Mouse (Mus musculus) v-Abl transformed pro-B cells (cell line): ENCODE results near the gene Sobp.

Experiments
- in situ Hi-C, 2 experiments: fragments of 400-800 bp; cut with MboI; formaldehyde crosslinking; loops; one replicate each; pipeline ENCODE4 v1.15.1; 2025; ENCODE audit not compliant: unreplicated experiment in 2 of 2

The Sobp gene

DNA sequence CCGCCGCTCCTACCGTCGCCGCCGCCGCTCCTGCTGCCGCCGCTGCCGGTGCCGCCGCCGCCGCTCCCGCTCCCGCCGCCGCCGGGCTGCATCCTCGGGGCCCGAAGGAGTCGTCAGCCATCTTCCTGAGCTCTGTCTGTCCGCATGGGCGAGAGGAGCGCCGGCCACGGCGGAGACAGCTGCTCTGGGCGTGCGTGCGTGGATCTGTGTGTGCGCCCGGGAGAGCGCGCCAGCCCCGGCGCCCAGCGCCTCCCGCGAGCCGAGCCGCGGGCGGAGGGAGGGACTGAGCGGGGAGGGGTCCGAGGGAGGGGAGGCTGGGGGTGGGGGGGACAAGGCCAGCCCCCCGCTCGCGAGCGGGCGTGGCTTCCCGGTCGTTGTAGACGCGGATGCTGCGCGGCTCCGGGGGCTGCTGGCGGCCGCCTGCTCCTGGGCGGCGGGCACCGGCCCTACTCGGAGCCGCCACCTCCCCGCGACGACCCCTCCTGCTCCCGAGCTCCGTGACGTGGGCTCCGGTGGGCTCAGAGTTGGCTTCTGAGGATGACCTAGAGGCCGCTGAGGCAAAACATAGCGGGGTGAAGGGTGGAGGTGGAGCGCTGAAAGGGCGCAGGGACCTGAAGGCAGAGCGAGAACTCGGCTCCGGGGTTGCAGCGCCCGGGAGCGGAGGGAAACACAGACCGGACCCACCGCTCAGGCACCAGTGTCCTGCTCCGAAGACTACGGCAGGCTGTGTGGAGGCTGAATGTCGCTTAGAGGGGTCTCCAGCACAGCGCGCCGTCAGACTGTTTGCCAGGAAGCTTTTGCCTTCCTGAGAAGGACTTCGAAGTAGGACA is at the start of gene Sobp, which contains the start of gene 9030612E09Rik:
TSS of gene Sobp (minus strand) at position 205 of the 830 bp plus-strand sequence.
TSS of gene 9030612E09Rik (plus strand) at position 379 of the 830 bp plus-strand sequence.
- in situ Hi-C loops, result no loop called here

DNA sequence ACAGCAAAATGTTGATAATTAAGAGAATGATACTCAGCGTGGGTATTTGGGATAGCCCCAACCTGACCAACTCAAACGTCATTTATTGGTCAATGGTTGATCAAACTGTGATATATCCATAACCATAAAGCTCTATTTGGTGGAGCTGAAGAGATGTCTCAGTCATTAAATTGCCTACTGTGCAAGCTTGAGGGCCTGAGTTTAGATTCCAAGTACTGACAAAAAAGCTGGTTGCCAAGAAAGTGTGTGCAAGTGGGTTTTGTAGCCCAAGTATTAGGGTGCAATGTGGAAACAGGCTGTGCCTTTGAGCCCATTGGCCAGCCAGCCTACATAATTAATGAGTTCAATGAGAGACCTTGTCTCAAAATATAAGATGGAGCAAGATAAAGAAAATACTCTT is 49.1 kb upstream of the Sobp start:
- in situ Hi-C loops, result loop anchor here (10.0 to 25.0 kb wide), 2 partner anchors 211 to 219 kb away; no protein-coding TSS in a partner anchor

DNA sequence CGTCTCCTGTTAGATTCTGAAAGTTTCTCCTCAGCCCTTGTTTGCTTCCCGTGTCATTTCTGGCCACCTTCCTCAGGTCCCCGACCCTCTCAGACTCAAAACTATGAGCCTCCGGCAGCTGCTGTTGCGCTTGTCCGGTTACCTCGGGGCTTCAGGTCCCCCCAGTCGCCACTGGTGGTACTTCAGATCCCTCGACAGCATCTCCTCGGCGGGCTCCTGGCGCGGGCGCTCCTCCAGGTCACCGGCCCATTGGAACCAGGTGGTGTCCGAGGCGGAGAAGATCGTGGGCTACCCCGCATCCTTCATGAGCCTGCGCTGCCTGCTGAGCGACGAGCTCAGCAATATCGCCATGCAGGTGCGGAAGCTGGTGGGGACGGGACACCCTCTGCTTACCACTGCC is 47.3 kb upstream of the Sobp start:
- in situ Hi-C loops, result loop anchor here (10.0 to 25.0 kb wide), 2 partner anchors 209 to 217 kb away; no protein-coding TSS in a partner anchor

DNA sequence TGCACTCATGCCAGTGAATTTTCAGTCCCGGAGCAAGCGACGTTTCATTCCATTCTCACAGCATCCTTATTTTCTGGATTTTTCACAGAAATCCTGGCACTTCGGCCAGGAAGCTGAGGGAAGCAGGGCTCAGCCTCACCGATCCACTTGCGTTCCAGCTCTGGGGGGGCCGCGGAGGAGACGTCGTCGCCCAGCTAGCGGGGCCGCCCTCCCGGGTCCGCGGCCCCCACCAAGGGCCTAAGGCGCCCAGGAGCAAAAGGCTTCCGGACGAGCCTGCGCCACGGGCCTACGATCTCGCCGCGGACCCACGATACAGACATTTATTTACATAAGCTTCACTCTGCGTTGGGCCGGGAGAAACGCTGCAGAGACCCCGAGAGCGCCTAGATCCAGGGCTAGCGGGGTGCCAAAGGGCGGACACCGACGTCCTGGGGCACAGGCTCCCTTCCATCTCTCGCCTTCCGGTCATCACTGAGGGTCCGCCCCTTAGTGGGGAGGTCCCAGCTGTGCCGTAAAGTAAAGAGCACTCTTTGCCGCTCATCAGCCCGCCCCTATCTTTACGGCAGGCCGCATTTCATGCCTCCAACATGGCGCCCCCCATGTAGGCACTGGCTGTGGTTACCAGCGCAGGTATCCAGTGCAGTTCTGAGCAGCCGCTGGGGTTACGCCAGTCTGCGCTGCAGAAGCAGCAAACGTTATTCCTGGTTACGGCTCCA is 46.7 kb upstream of the Sobp start, which contains the start of gene Pdss2:
TSS of gene Pdss2 (plus strand) at position 577 of the 716 bp plus-strand sequence.
- in situ Hi-C loops, result loop anchor here (10.0 to 25.0 kb wide), 2 partner anchors 209 to 216 kb away; no protein-coding TSS in a partner anchor

DNA sequence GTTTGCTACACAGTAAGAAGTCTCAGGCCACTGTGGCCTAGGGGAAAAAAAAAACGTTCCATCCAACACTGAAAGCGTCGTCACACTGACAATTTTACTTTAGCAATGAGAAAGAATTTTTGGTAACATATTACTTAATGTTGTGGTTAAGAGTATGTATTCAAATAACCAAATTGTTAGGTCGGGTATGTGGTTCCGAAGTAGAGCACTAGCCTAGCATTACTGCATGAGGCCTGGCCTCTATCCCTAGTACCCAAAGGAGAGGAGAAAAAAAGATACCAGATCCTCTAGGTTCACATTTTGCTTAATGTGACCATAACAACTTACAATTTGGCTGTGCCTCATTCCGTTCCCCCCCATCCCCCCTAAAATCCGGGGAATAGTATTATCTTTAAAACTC is 46.1 kb upstream of the Sobp start:
- in situ Hi-C loops, result loop anchor here (10.0 to 25.0 kb wide), 2 partner anchors 208 to 216 kb away; no protein-coding TSS in a partner anchor

DNA sequence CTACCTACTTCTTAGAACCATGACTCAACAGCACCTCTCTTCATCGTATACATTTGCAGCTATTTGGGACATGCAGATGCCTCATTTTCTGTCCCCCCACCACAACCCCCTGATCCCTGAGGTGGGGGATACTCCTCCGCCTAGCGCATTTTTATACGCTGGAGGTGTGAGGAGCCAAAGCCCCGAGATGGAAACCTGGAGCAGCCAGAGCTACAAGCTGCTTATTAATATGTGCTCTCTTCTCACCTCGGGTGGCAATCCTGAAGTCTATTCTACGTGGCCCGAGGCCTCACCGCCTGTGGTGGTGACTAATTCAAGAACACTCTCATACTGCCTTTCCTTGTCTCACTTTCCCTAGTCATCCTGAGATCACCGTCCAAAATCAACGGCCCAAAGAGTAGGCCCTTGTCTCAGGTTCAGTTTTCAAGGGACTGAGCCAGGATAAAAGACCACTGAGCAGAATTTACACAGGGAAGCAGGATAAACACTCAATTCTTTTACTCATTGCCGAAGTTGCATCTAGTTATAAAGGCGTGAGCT is 43.1 kb upstream of the Sobp start:
- in situ Hi-C loops, result loop anchor here in 1 of 2 experiments (5.0 to 25.0 kb wide), 4 partner anchors 160 to 857 kb away; no protein-coding TSS in a partner anchor

DNA sequence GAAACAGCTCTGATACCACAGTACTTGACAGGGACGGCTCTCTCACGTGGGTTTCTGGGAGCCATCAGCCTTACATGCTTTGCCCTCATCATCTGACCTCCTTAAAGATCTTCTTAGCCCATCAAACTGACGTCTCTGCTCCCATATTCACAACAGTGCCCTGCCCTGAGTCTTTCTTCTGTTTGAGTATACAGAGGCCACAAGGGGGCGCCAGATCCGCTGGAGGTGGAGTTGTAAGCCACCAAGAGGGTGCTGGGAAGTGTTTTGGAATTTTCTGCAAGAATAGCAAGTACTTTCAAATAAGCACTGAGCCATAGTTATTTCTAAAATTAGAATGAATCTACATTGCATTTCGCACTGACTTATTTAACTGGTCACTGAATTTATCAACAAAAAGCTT is 37.5 kb upstream of the Sobp start:
- in situ Hi-C loops, result loop anchor here (5.0 to 25.0 kb wide), 4 partner anchors 165 to 863 kb away; no protein-coding TSS in a partner anchor

DNA sequence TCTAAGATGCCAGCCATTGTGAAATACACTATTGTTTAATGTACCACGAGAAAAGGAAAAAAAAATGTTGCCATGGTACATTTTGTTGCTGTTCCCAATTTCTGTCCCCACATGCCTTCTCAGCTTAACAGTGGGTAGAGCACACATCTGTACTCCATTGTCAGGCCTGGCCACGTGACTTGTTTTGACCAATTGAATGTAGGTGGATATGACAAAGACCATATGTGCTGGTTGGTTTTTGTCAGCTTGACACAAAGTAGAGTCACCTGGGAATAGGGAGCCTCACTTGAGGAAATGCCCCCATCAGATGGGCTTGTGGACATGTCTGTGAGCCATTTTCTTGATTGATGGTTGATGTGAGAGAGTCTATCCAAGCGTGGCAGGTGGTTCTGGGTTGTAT is 29.5 kb upstream of the Sobp start:
- in situ Hi-C loops, result loop anchor here (10.0 to 25.0 kb wide), 2 partner anchors 192 to 261 kb away; no protein-coding TSS in a partner anchor

DNA sequence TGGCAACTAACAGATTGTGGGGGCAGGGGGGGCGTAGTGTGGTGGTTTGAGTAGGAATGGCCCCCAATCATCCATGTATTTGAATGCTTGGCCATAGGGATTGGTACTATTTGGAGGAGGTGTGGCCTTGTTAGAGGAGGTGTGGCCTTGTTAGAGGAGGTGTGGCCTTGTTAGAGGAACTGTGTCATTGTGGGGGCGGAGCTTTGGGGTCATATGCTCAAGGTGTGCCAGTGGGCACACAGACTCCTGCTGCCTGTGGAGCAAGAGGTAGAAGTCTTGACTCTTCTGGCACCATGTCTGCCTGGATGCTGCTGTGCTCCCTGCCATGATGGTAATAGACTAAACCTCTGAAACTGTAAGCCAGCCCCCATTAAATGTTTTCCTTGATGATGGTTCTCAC is 25.9 kb upstream of the Sobp start:
- in situ Hi-C loops, result loop anchor here (10.0 to 25.0 kb wide), 2 partner anchors 188 to 265 kb away; no protein-coding TSS in a partner anchor

DNA sequence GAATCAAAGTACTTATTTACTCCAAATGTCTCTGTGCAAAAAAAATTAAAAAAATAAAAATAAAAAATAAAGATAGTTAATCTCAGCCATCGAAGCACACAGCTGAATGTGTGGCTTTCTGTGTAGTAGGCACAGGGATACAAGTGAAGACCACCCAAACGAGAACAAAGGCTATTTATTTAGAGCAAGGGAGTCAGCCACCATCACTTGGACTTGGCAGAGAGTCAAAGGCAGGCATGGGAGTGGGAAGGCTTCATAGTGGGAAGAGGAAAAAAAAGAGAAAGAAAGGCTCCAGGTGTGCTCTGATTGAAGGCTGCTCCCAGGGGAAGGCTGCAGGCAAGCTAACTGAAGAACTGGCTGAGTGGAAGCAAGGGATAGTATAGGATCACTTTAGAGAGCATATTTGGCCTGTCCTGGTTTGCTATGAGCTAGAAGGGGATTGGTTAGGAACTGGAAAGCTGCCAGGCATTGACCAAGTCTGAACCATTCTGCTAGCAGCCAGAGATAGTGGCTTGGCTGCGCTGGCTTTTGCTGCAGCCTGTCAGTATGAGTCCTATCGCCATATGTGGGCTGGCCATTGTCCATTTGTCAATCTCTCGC is 6.1 kb upstream of the Sobp start:
- in situ Hi-C loops, result no loop called here

DNA sequence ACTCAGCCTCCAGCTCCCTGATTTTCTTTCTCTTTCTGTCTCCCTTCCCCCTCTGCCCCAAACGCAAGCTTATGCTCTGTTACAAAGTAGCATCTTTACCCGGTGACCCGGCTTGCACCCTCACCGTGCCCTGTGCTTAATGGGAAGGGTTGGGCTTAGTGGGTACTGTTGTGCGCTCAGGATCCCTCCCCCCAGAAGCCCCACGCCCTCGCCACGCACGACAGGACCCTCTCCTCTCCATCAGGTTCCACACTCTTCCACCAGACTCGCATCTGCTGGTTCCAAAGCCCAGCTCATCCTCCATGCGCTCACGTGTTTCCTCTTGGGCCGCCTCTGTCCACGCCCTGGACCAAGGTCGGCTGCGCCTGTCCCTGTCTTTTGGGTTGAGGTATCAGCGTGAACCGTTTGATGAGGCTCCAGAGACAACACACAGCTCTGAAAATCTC is 849 bp upstream of the Sobp start:
- in situ Hi-C loops, result no loop called here

DNA sequence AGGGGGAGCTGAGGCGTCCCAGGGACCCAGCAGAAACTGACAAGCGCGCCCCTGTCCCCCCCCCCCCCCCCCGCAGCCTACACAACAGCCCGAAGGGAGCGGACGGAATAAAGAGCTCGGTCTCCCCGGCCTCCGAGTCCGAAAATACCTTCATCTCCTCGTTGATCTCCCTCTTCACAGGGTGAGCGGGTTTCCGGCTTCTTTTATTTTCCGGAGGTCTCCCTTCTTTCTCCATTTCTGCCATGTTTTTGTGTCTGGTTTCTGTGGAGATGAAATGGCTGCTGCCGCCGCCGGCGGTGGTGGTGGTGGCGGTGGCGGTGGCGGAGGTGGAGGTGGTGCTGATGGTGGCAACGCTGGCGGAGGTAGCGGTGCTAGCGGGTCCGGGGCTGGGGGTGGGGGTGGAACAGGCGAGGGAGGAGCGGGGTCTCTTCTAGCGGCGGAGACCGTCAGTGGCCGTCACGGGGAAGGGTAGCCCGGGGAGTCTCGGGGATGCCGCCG is 453 bp downstream of the Sobp start:
- in situ Hi-C loops, result no loop called here

DNA sequence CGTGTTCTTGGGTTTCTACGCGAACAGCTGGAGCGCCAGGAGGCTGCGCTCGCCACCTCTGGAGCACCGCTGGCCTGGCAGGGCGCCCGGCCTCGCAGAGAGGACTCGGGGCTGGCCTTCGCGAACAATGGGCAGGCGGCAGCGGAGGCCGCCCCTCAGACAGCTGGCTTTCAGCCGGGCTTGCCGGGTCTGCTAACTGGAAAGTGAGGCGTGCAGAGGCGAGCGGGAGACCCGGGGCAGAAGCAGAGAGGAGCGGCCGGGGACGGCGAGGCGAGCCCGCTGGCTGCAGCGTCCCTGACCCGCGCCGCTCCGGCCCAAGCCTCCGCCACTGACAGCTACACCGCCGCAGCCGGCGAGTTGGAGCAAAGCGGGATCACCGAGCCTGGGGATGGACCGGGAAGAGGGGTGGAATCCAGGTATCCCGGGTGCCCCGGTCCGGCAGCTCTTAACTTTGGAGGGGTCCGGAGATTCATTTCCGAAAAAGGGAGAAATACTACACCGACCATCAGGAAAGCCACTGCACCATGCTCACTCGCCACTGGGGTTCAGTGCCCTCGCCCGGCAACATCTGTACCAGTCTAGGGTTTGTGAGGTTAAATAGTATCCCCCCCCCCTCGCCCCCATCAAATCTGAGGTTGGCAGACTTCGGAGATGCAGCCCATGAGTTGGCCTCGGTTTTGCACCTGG is 1.0 kb downstream of the Sobp start:
- in situ Hi-C loops, result no loop called here

DNA sequence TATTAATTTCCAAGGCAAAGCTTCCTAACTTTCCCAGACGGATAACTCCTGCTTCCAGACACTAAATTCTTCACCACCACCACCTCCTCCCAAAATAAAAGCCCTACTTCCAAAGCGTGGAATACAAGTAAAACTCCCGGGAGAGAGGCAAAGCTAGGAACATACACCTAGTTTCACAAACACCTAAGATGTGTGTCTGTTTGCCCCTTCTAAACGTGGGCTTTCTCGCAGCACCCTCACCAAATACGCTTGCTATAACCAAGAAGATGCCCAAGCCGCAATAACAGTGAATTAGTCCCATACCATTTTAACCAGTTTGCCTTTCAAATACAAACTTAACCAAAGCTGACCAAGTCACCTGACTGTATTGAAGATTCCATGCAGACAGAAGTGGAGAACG is 1.8 kb downstream of the Sobp start:
- in situ Hi-C loops, result no loop called here

DNA sequence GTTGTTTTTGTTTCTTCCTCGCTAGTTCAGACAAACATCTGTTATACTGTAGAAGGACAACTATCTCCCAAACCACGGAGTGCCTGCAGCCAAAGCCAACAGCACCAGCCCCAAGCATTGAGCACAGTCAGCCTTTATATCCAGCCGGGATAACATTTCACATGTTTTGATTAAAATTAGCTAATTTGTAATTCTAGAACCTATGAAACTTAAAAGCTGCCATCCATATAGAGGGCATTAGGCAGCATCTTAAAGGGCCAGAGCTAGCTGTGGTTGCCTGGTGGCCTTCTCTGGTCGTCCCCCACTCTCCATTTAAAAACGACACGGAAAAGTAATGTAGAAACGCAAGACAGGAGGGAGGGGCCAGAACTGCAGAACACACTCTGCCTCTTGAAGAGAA is 2.3 kb downstream of the Sobp start:
- in situ Hi-C loops, result no loop called here

DNA sequence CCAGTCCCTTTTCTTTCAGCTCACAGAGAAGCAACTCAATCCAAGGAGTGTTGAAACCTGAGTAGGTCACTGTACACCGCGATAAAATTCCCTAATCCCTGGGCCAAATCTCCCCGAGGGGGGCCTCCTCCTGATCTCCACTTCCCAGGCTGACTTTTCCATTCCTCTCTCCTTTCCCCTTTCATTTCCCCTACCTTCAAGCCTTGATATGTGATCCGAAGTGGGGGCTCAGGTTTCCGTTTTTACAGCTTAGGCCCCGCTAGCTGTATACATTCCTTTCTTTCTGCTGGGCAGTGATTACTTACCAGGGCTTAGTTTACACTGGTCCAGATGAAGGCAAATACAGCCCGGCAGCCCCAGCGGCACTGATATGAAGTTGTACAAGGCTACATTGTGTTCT is 3.2 kb downstream of the Sobp start:
- in situ Hi-C loops, result no loop called here

DNA sequence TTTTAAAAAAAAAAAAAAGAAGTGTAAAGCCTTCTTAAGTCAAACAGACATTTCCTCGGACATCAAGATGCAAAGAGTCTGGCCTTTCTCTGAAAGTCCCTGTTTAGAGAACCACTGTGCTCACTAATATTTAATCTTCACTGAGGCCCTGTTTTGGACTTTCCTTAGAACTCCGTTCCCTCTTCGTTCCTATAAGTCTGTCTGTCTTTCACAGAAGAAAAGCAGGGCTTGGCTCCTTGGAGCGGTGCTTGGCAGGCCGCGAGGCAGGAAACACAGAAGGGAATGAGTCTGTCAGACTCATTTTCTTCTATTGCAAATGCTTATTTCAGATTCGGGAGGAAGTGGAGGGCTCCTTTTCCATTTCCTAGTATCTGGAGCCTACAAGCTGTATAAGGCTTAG is 5.5 kb downstream of the Sobp start:
- in situ Hi-C loops, result no loop called here

DNA sequence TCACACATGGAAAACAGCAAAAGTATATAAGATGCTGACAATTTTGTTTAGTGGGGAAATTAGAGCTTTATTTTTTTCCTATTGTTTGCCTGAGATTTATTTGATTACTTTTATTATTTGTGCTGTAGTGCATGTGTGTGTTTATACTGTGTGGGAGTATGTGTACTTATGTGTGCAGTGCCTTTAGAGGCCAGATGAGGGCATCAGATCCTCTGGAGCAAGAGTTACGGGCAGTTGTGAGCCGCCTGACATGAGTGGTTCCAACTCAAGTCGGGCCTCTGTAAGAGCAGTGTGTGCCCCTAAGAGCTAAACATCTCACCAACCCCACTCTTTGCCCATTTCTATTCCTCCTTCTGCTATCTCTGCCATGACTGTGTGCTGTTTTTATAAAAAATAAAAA is 7.5 kb downstream of the Sobp start:
- in situ Hi-C loops, result no loop called here

DNA sequence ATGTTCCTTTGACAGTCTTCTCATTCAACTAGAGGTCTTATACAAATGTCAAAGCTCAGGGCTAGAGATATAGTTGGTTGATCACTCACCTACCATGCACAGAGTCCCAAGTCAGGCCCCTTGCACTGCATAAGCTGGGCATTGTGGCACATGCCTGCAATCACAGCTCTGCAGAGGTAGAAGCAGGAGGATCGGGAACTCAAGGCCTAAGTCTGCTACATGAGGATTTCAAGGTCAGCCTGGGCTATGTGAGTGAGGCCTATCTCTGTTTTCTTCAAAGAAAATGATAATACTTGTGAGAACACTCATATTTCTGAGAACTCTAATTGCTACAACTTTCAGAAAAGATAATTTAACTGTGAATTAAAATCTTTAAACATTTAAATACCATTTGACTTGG is 8.2 kb downstream of the Sobp start:
- in situ Hi-C loops, result no loop called here

DNA sequence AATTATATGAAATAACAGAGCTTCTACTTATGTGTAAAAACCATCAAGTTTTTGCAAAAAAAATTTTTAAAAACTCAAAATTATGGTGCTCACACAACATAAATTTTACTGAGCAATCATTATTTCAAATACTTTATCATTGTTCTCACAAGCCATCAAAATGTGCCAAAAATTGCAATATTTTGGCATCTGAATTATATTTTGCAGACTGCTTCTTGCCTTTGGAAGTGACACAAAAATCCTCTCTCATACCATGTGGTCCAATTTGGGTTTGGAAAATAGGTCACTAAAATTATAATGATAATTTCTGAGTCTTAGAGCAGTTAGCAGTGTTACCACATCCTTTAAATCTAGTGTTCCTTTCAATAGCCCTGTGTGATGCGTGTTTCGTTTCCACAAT is 9.9 kb downstream of the Sobp start:
- in situ Hi-C loops, result no loop called here
